Mouse (Mus musculus): ENCODE measurements around the gene Btbd16.

DNA sequence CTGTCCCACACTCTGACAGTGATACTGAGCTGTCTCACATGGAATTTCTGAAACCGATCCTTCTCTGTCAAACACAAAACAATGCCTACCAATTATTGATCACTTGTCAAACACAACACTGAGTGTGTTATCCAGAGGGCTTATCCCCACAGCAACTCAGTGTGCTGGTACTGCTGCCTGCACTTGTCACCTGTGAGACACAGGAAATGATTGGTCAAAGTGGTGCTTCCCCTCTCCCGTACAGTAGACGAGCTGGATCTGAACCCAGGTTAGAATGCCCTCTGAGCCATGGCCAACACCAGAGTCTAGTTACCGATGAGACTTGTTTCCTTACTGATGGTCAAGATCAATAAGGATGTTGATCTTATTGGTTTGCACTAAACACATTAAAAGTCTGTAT, 27.9 kb downstream of the Btbd16 start:
- TF ChIP-seq CTCF (IDR thresholded peaks at IDR 0.05; ENCODE audit: low read depth) (no peak), EP300 (IDR thresholded peaks at IDR 0.05; ENCODE audit: low read depth) (no peak)

Measured in liver, postnatal 0 days (tissue).